Mouse (Mus musculus) embryo, embryonic 11.5 days (tissue): Measurements from ENCODE around the gene Ush1g.

Source experiments
- DNase-seq: peaks from one replicate; pipeline ENCODE4 v3.0.0-alpha.2; 2012; ENCODE audit warnings: low read depth, low spot score

Gene Ush1g

GRCm38 (mm10) chr11:115334531-115334930 lies 12.7 kb upstream of the Ush1g start, which contains the start of gene Otop3:
Gene Otop3, plus strand, starts transcription at chr11:115334731.
- no peak for DNase-seq

- DNase-seq, result no peak
These were observed 7.5 kb upstream of the Ush1g start for GRCm38 (mm10) chr11:115329339-115329738.

GRCm38 (mm10) chr11:115326730-115327129 lies 4.9 kb upstream of the Ush1g start:
- no peak for DNase-seq

GRCm38 (mm10) chr11:115323354-115323753 lies 1.5 kb upstream of the Ush1g start:
- DNase-seq, result no peak

- no peak for DNase-seq
These were observed 2.0 kb downstream of the Ush1g start for GRCm38 (mm10) chr11:115319704-115320383.

GRCm38 (mm10) chr11:115318245-115319027 lies 3.4 kb downstream of the Ush1g start:
- DNase-seq, result no peak

GRCm38 (mm10) chr11:115317204-115317603 lies 4.6 kb downstream of the Ush1g start:
- DNase-seq, result no peak

GRCm38 (mm10) chr11:115314249-115314648 lies 7.6 kb downstream of the Ush1g start:
- DNase-seq, result no peak

GRCm38 (mm10) chr11:115308781-115309180 lies 13.1 kb downstream of the Ush1g start:
- no peak for DNase-seq

- no peak for DNase-seq
These were observed 15.0 kb downstream of the Ush1g start, which contains the start of gene Otop2 for GRCm38 (mm10) chr11:115306863-115307262. Gene Otop2, plus strand, starts transcription at chr11:115307163.

GRCm38 (mm10) chr11:115303167-115303566 lies 18.7 kb downstream of the Ush1g start:
- DNase-seq, result no peak

- no peak for DNase-seq
These were observed 20.5 kb downstream of the Ush1g start for GRCm38 (mm10) chr11:115301351-115301750.

- no peak for DNase-seq
These were observed 21.1 kb downstream of the Ush1g start for GRCm38 (mm10) chr11:115300745-115301144.

- no peak for DNase-seq
These were observed 23.7 kb downstream of the Ush1g start for GRCm38 (mm10) chr11:115298160-115298559.

GRCm38 (mm10) chr11:115297214-115297826 lies 24.5 kb downstream of the Ush1g start, which contains the start of gene Fads6:
Gene Fads6, minus strand, starts transcription at chr11:115297663.
- DNase-seq, result no peak

- DNase-seq, result no peak
These were observed 25.2 kb downstream of the Ush1g start for GRCm38 (mm10) chr11:115296471-115297210.

- no peak for DNase-seq
These were observed 25.9 kb downstream of the Ush1g start for GRCm38 (mm10) chr11:115295939-115296338.

- no peak for DNase-seq
These were observed 29.0 kb downstream of the Ush1g start for GRCm38 (mm10) chr11:115292631-115293375.

GRCm38 (mm10) chr11:115291503-115291902 lies 30.3 kb downstream of the Ush1g start:
- no peak for DNase-seq

- DNase-seq, result no peak
These were observed 30.9 kb downstream of the Ush1g start for GRCm38 (mm10) chr11:115290919-115291318.

GRCm38 (mm10) chr11:115290314-115290713 lies 31.5 kb downstream of the Ush1g start:
- DNase-seq, result no peak
